Mouse (Mus musculus) gastrocnemius, postnatal 36 days (tissue): ENCODE measurements around the gene Ogfod2. TPM values are rescaled to one million over a fixed set of nuclear protein-coding genes. Genes with fewer than 3 reads are reported as not detected.

Experiments
- DNase-seq, 2 experiments: peaks; one replicate each; pipeline ENCODE4 v3.0.0; 2022
- intact Hi-C: fragments of 180-260 bp; cut with DNase I; formaldehyde crosslinking; loops from one replicate; pipeline ENCODE4 v1.15.1; 2025
- total RNA-seq, 2 experiments: library from RNA; stranded (reverse); gene quantifications; 2 replicates each; pipeline ENCODE4 v1.2.3; 2021

The Ogfod2 gene
- total RNA-seq, 2 experiments from 2014 or later = 10.5 to 10.6 TPM

GRCm38 (mm10) chr5:124091951-124092406 is 20.1 kb upstream of the Ogfod2 start:
- no peak for DNase-seq
- intact Hi-C loops = no loop called here

GRCm38 (mm10) chr5:124093120-124093794 is 18.8 kb upstream of the Ogfod2 start:
- intact Hi-C loops = no loop called here
- peak in 1 of 2 experiments; percentile 47 for DNase-seq

- intact Hi-C loops = no loop called here
- no peak for DNase-seq
Measured at GRCm38 (mm10) chr5:124093852-124094604, 18.1 kb upstream of the Ogfod2 start.

- intact Hi-C loops = no loop called here
- peak in 1 of 2 experiments; percentile 25 for DNase-seq
Measured at GRCm38 (mm10) chr5:124095077-124095581, 17.0 kb upstream of the Ogfod2 start.

GRCm38 (mm10) chr5:124095596-124096232 is 16.4 kb upstream of the Ogfod2 start, which contains the start of gene Abcb9:
Abcb9 (minus strand) TSS chr5:124095798.
- intact Hi-C loops = no loop called here
- DNase-seq = peak; percentile 98 to 99

- intact Hi-C loops = no loop called here
- DNase-seq = no peak
Measured at GRCm38 (mm10) chr5:124098923-124099322, 13.2 kb upstream of the Ogfod2 start.

GRCm38 (mm10) chr5:124100128-124101044 is 11.7 kb upstream of the Ogfod2 start:
- DNase-seq = no peak
- intact Hi-C loops = no loop called here

GRCm38 (mm10) chr5:124102326-124102725 is 9.8 kb upstream of the Ogfod2 start:
- intact Hi-C loops = no loop called here
- no peak for DNase-seq

GRCm38 (mm10) chr5:124103020-124103419 is 9.1 kb upstream of the Ogfod2 start:
- DNase-seq = no peak
- intact Hi-C loops = no loop called here

- no peak for DNase-seq
- intact Hi-C loops = no loop called here
Measured at GRCm38 (mm10) chr5:124103552-124103951, 8.5 kb upstream of the Ogfod2 start.

GRCm38 (mm10) chr5:124111077-124111741 is 888 bp upstream of the Ogfod2 start:
- intact Hi-C loops = no loop called here
- no peak for DNase-seq

- DNase-seq = no peak
- intact Hi-C loops = no loop called here
Measured at GRCm38 (mm10) chr5:124112531-124112930, 434 bp downstream of the Ogfod2 start.

GRCm38 (mm10) chr5:124113030-124113429 is 933 bp downstream of the Ogfod2 start:
- no peak for DNase-seq
- intact Hi-C loops = no loop called here

GRCm38 (mm10) chr5:124114276-124115025 is 2.4 kb downstream of the Ogfod2 start:
- DNase-seq = no peak
- intact Hi-C loops = no loop called here

GRCm38 (mm10) chr5:124115531-124115930 is 3.4 kb downstream of the Ogfod2 start:
- no peak for DNase-seq
- intact Hi-C loops = no loop called here

GRCm38 (mm10) chr5:124115990-124116845 is 4.1 kb downstream of the Ogfod2 start, which contains the start of gene Arl6ip4:
Arl6ip4 (plus strand) TSS chr5:124116089.
- intact Hi-C loops = no loop called here
- peak; percentile 67 to 74 for DNase-seq

GRCm38 (mm10) chr5:124119204-124119603 is 7.1 kb downstream of the Ogfod2 start:
- no peak for DNase-seq
- intact Hi-C loops = no loop called here

GRCm38 (mm10) chr5:124122357-124122756 is 10.3 kb downstream of the Ogfod2 start:
- intact Hi-C loops = loop anchor here (10.0 kb wide), 1 partner anchor 432 kb away; the partner anchor contains the start of gene Ddx55
- DNase-seq = no peak
